Mouse (Mus musculus): ENCODE measurements around the gene Fbxl2.

Fbxl2 gene

GRCm38 (mm10) chr9:114019012-114019762 is 26.8 kb downstream of the Fbxl2 start:
- DNase-seq, result no peak

- DNase-seq, result no peak
Observed at GRCm38 (mm10) chr9:114016402-114016801, 29.6 kb downstream of the Fbxl2 start.

- DNase-seq, result peak in 1 of 2 experiments; percentile 16
Observed at GRCm38 (mm10) chr9:114015724-114016123, 30.3 kb downstream of the Fbxl2 start.

- DNase-seq, result no peak
Observed at GRCm38 (mm10) chr9:114014034-114014433, 32.0 kb downstream of the Fbxl2 start.

- DNase-seq, result no peak
Observed at GRCm38 (mm10) chr9:114011203-114011602, 34.8 kb downstream of the Fbxl2 start.

GRCm38 (mm10) chr9:114009526-114009925 is 36.5 kb downstream of the Fbxl2 start:
- no peak for DNase-seq

GRCm38 (mm10) chr9:114007850-114008350 is 38.1 kb downstream of the Fbxl2 start:
- no peak for DNase-seq

GRCm38 (mm10) chr9:114006801-114007200 is 39.2 kb downstream of the Fbxl2 start:
- DNase-seq, result no peak

- no peak for DNase-seq
Observed at GRCm38 (mm10) chr9:113998311-113998710, 47.7 kb downstream of the Fbxl2 start.

- DNase-seq, result no peak
Observed at GRCm38 (mm10) chr9:113992810-113993209, 53.2 kb downstream of the Fbxl2 start.

- DNase-seq, result peak; percentile 92 to 94
Observed at GRCm38 (mm10) chr9:113990547-113991248, 55.3 kb downstream of the Fbxl2 start.

- DNase-seq, result peak in 1 of 2 experiments; percentile 23
Observed at GRCm38 (mm10) chr9:113984946-113985620, 60.9 kb downstream of the Fbxl2 start.

GRCm38 (mm10) chr9:113982883-113983670 is 62.9 kb downstream of the Fbxl2 start:
- DNase-seq, result no peak

- DNase-seq, result no peak
Observed at GRCm38 (mm10) chr9:113982451-113982850, 63.5 kb downstream of the Fbxl2 start.

- DNase-seq, result peak; percentile 61 to 63
Observed at GRCm38 (mm10) chr9:113981099-113981880, 64.7 kb downstream of the Fbxl2 start.

GRCm38 (mm10) chr9:113979356-113979755 is 66.6 kb downstream of the Fbxl2 start:
- peak; percentile 43 to 45 for DNase-seq

GRCm38 (mm10) chr9:113978656-113979055 is 67.3 kb downstream of the Fbxl2 start:
- no peak for DNase-seq

- no peak for DNase-seq
Observed at GRCm38 (mm10) chr9:113977225-113977840, 68.7 kb downstream of the Fbxl2 start.

- no peak for DNase-seq
Observed at GRCm38 (mm10) chr9:113976264-113976663, 69.7 kb downstream of the Fbxl2 start.

- no peak for DNase-seq
Observed at GRCm38 (mm10) chr9:113975442-113975841, 70.5 kb downstream of the Fbxl2 start.

GRCm38 (mm10) chr9:113974945-113975344 is 71.0 kb downstream of the Fbxl2 start:
- no peak for DNase-seq

All from cerebellum, postnatal 10 days (tissue).